Mouse (Mus musculus) cerebellum, adult 2 months (tissue): ENCODE results near the gene Evx1. TPM values are rescaled to one million over a fixed set of nuclear protein-coding genes. Genes with fewer than 3 reads are reported as not detected.

Source experiments
- DNase-seq, 2 experiments: peaks; one replicate each; pipeline ENCODE4 v3.0.0; 2021
- H3K27ac ChIP-seq: fragments of 200-500 bp; 2 replicates; pipeline ENCODE4 v1.5.1; 2012; ENCODE audit warnings: low read length, control low read depth, inconsistent platforms; ENCODE audit not compliant: insufficient read depth
- H3K27me3 ChIP-seq: fragments of 200-500 bp; 2 replicates; pipeline ENCODE4 v1.6.1; 2012; ENCODE audit warnings: inconsistent platforms, mild to moderate bottlenecking, low read length, moderate library complexity; ENCODE audit not compliant: control insufficient read depth, insufficient read depth
- H3K4me1 ChIP-seq: fragments of 200-500 bp; 2 replicates; pipeline ENCODE4 v1.6.1; 2011; ENCODE audit warnings: low read length; ENCODE audit not compliant: control insufficient read depth, insufficient read depth
- H3K4me3 ChIP-seq: fragments of 200-500 bp; replicated peaks from 2 replicates; pipeline ENCODE3; 2011; ENCODE audit warnings: mild to moderate bottlenecking, low read depth, low read length, control low read depth; ENCODE audit not compliant: insufficient read depth
- CTCF ChIP-seq: fragments of 200-500 bp; IDR thresholded peaks from 2 replicates; pipeline ENCODE4 v1.5.1; 2011; ENCODE audit warnings: low read depth, mild to moderate bottlenecking, control low read depth, low read length, moderate library complexity, borderline replicate concordance; ENCODE audit not compliant: insufficient read depth
- POLR2A ChIP-seq: fragments of 200-500 bp; IDR thresholded peaks from 2 replicates; pipeline ENCODE4 v1.6.1; 2011; ENCODE audit warnings: low read length, control low read depth, borderline replicate concordance; ENCODE audit not compliant: insufficient read depth
- WGBS: fragments of 180-500 bp; shearing (Covaris S2); methylation state at CpG from one replicate; pipeline ENCODE4 v1.1.7; 2018; 5-methylcytosine and 5-hydroxymethylcytosine counted together
- polyA plus RNA-seq: library from polyadenylated mRNA; depleted of rRNA; stranded (reverse); fragments of >200 nt; gene quantifications from 2 replicates; pipeline ENCODE4 v1.2.3, GENCODE M21; 2012

Gene Evx1
- polyA plus RNA-seq, 1 experiment = 0.84 TPM

DNA sequence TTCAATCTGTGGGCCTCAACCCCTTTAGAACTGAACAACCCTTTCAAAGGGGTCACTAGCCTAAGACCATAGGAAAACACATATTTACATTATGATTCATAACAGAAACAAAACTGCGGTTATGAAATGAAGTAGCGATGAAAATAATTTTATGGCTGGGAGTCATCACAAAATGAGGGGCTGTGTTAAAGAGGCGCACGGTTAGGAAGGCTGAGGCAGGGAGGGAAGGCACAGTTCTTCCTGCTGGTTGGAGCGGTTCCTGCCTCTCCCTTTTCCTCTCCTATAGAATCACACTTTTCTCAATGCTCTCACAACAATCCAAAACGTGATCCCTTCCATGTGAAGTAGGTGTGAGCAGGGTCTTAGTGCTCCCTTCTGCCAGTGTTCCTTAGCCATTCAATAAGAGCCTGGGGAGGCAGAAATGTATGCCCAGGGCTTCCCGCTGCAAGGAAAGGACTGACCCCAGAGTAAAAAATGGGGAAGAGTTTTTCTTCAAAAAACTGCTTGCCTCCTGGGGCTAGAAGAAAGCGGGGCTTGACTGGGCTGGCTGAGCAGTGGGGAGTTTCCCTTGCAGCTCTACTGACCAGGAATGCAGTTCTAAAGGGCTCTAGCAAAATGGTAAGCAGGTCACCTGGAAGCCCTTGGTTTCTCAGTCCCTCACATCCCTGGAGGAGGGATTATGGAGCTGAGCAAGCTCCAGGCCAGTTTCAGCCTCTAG, 37.6 kb upstream of the Evx1 start:
- Histone ChIP-seq H3K27ac (no peak overlapping the region), H3K27me3 (peaks cover 7% of the 10 kb centered on the region; the same call in 1 of the 2 replicates), H3K4me1 (no peaks in the 10 kb centered on the region), H3K4me3 (no peak overlapping the region)
- DNase-seq = no peak
- whole genome bisulfite sequencing = 11% methylated on average over 8 of the region's 8 CpGs
- TF ChIP-seq POLR2A = no peak
- no peak for TF ChIP-seq CTCF

DNA sequence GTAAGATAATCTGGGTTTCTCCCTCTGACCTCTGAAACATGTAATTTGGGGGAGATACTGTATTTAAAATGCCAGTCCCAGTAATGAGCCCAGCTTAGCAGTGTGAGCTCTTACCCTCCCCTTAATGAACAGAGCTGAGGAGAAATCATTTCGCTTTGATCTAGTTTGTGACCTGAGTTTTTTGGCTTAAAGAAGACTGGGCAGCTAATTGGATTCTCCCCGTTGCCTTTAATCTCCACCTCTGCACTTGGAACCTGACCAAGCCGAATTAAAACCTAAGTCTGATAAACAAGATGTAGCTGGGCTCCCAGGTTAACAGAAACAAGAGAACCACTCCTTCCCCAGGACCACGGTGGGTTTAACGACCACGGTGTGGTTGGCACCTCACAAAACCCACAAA, 36.9 kb upstream of the Evx1 start:
- DNase-seq = no peak
- Histone ChIP-seq H3K4me3 (no peak overlapping the region), H3K4me1 (no peaks in the 10 kb centered on the region), H3K27ac (no peak overlapping the region), H3K27me3 (peaks cover 7% of the 10 kb centered on the region; the same call in 1 of the 2 replicates)
- WGBS = 3% methylated on average over 6 of the region's 6 CpGs
- TF ChIP-seq POLR2A = no peak
- no peak for TF ChIP-seq CTCF

DNA sequence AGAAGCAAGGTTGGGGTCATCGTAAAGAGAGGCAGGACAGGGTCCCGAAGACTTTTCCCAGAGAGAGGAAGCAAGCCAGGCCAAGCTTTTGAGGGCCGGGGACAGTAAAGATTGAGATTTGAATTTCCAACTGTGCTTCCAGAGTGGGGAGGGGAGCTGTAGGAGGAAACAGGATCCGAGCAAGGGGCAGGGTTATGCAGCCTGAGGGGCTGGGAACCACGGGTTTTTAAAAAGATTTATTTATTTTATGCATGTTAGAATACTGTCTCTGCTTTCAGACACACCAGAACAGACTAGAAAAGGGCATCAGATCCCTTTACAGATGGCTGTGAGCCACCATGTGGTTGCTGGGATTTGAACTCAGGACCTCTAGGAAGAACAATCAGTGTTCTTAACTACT, 36.4 kb upstream of the Evx1 start:
- WGBS = 4% methylated on average over 5 of the region's 5 CpGs
- Histone ChIP-seq H3K27me3 (peaks cover 7% of the 10 kb centered on the region; the same call in 1 of the 2 replicates), H3K4me3 (no peak overlapping the region), H3K4me1 (no peaks in the 10 kb centered on the region), H3K27ac (no peak overlapping the region)
- no peak for DNase-seq
- TF ChIP-seq CTCF (no peak), POLR2A (no peak)

DNA sequence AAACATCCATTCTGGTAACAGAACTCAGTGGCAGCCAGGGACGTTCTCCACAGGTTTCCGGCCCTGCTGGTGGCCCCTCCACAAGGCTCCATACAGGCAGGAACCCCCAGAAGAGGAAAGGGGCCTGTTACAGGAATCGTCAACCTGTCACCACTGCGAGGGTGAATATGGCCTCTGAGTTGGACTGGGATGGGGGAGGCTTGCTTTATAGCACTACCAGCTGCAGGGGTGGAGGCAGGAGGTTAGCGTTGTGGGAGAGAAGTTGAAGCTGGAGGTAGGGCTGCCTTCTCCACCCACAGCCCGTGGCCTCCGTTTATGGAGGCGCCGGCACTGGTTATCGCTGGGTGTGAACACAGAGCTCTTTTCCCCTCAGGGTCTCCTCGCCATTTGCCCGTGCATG, 32.2 kb upstream of the Evx1 start:
- TF ChIP-seq POLR2A = no peak
- TF ChIP-seq CTCF = no peak
- Histone ChIP-seq H3K27me3 (no peaks in the 10 kb centered on the region; the same call in 1 of the 2 replicates), H3K4me1 (no peaks in the 10 kb centered on the region), H3K4me3 (no peak overlapping the region), H3K27ac (no peak overlapping the region)
- DNase-seq = no peak
- WGBS = 77% methylated on average over 12 of the region's 12 CpGs

DNA sequence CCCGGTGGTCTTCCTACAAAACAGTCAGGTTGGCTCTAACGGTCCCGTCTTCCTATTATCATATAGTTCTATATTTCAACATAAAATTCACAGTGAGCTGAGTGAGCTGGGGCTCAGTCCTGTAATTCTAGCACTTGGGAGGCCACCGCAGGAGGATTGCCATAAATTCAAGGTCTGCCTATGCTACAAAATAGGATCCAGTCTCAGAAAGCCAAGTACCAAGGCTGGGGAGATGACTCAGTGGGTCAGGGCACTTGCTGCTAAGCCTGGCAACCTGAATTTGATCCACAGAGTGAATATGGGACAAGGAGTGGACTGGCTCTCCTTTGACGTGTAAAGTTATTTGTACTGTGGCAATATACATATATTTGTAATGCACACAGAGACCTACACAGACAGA, 29.4 kb upstream of the Evx1 start:
- WGBS = 88% methylated on average over 5 of the region's 5 CpGs
- DNase-seq = no peak
- H3K27ac ChIP-seq = no peak overlapping the region
- TF ChIP-seq CTCF (no peak), POLR2A (no peak)
- H3K27me3 ChIP-seq = no peaks in the 10 kb centered on the region; the same call in 1 of the 2 replicates
- H3K4me1 ChIP-seq = no peaks in the 10 kb centered on the region
- no peak overlapping the region for H3K4me3 ChIP-seq

DNA sequence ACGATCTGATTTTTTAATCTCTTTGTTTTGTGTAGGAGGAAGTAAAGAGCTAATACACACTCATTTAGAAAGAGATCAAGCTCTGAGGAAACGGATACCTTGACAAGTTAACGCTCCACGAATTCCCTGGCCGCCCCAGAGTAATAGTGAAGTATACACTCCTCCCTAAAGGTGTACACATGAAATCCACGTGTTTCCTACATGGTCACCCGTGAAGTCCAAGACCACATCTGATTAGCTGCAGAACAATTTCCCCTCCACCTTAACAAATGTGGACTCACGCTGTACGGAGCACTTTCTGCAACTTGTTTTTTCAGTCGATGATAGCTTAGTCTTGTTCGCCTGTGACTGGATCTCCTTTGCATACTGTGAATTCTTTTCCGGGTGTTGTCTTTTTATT, 23.1 kb upstream of the Evx1 start:
- H3K27ac ChIP-seq = no peak overlapping the region
- 23% methylated on average over 12 of the region's 12 CpGs for WGBS
- H3K4me3 ChIP-seq = no peak overlapping the region
- no peaks in the 10 kb centered on the region for H3K4me1 ChIP-seq
- no peak for DNase-seq
- peaks cover 13% of the 10 kb centered on the region; the same call in 1 of the 2 replicates for H3K27me3 ChIP-seq
- TF ChIP-seq POLR2A (no peak), CTCF (no peak)

DNA sequence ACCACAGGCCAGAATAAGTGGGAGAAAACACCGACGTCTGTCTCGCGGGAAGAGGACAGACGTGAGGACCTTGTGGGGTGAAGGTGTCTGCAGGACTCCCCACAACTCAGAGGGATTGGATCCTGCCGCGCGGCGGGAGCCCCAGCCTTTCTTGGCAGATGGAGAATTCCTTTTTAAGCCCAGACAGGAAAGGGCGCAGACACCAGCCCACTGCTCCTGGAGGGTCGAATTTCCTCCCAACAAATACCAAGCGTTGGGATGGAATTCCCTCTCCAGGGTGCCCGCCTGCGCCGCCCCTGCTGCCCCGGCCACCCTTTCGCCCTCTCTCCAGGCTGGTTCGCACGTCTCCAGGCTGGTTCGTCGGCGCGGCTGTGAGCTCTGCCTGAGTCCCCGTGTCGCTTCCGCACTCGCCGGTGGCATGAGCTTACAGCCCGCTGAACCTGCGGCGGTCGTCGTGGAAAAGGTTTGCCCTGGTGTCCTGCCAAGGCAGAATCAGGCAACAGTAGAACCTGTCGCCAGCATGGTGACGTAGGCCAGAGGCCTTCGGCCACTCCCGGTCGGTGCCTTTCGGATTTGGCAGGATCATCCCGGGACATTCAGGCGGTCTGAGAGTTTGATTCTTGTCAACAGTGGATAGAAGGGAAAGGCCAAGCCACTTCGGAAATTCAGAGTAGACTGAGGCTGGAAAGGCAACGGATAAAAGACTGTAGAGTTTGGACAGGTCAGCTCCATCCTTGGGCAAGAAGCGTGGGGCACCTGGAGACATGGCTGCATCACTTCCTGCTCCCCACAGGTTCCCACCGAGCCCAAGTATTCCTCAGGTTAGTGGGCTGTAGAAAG, 22.1 kb upstream of the Evx1 start:
- no peak overlapping the region for H3K4me3 ChIP-seq
- whole genome bisulfite sequencing = 3% methylated on average over 45 of the region's 45 CpGs
- no peaks in the 10 kb centered on the region for H3K4me1 ChIP-seq

More for the DNA sequence above, 22.1 kb upstream of the Evx1 start:
- Histone ChIP-seq H3K27me3 (peaks cover 13% of the 10 kb centered on the region; the same call in 1 of the 2 replicates), H3K27ac (no peak overlapping the region)
- TF ChIP-seq CTCF = no peak
- no peak for TF ChIP-seq POLR2A
- no peak for DNase-seq
